In genomic region chr4:82589345-82589890, GRCm38 (mm10) we compare ENCODE assay signal across 8 mouse cellular contexts.
DNase-seq lines count a peak whose midpoint lies in the region; ATAC-seq and TF ChIP-seq lines count a peak whose summit lies in the region.

No protein-coding gene starts in this region.

- H3K27ac ChIP-seq in heart, adult 2 months = no peak overlapping the region
- H3K27ac ChIP-seq in liver, embryonic 14.5 days = no peak overlapping the region

- TF ChIP-seq POLR2A in heart, adult 2 months (IDR thresholded peaks at IDR 0.05; ENCODE audit: insufficient read depth, low read depth, low read length) = no peak

- peak; percentile 59; the same call in 1 of the 2 replicates for TF ChIP-seq EP300 in heart, adult 2 months (IDR thresholded peaks at IDR 0.05; ENCODE audit: insufficient read depth, low read depth, low read length)
- no peak for TF ChIP-seq EP300 in liver, embryonic 14.5 days (IDR thresholded peaks at IDR 0.05; ENCODE audit: low read depth)

- H3K4me3 ChIP-seq in heart, adult 2 months = no peak overlapping the region
- H3K4me3 ChIP-seq in liver, embryonic 14.5 days (ENCODE audit: insufficient read depth in 1 of 2, low read depth in 2 of 2, low read length in 2 of 2) = no peak overlapping the region

- no peaks in the 10 kb centered on the region for H3K36me3 ChIP-seq in heart, adult 2 months (ENCODE audit: control insufficient read depth, insufficient read depth, low read length)
- H3K36me3 ChIP-seq in liver, embryonic 14.5 days (replicated peaks; ENCODE audit: control insufficient read depth, insufficient read depth, low read depth) = no peaks in the 10 kb centered on the region

- DNase-seq in left cerebral cortex, adult 18-20 months (ENCODE audit: low spot score in 2 of 2) = peak; percentile 50 to 57
- DNase-seq in left cerebral cortex, adult 8-10 months (ENCODE audit: low spot score in 2 of 2) = no peak
- DNase-seq in cerebellum, postnatal 14 days = peak; percentile 80 to 87
- peak; percentile 55 to 56 for DNase-seq in heart, adult 2 months
- peak; percentile 34 to 45 for DNase-seq in kidney, adult 8-10 months
- no peak for DNase-seq in liver, embryonic 14.5 days (ENCODE audit: low read depth in 3 of 3, low spot score in 3 of 3)
- peak; percentile 91 for DNase-seq in retina, postnatal 1 day

- peak; percentile 87 for TF ChIP-seq CTCF in heart, adult 2 months (IDR thresholded peaks at IDR 0.05)
- TF ChIP-seq CTCF in liver, embryonic 14.5 days (IDR thresholded peaks at IDR 0.05; ENCODE audit: low read depth) = peak; percentile 29

- intact Hi-C loops in heart, adult 2 months (cut with DNase I) = loop anchor here (2.0 kb wide), 2 partner anchors 1025 to 1093 kb away; no protein-coding TSS in a partner anchor

- ATAC-seq in liver, embryonic 14.5 days (ENCODE audit: insufficient read depth) = no peak
- ATAC-seq in CD4-positive, CD25-positive, alpha-beta regulatory T cell, adult 4 months = no peak

- no peaks in the 10 kb centered on the region for H3K27me3 ChIP-seq in heart, adult 2 months (ENCODE audit: control insufficient read depth, insufficient read depth, low read length)
- no peaks in the 10 kb centered on the region for H3K27me3 ChIP-seq in liver, embryonic 14.5 days (ENCODE audit: control insufficient read depth, insufficient read depth, low read length)

- no peaks in the 10 kb centered on the region for H3K4me1 ChIP-seq in heart, adult 2 months (ENCODE audit: control insufficient read depth, insufficient read depth, low read length)
- H3K4me1 ChIP-seq in liver, embryonic 14.5 days (replicated peaks; ENCODE audit: control insufficient read depth in 2 of 2, insufficient read depth in 2 of 2, low read length in 1 of 2) = no peaks in the 10 kb centered on the region; a peak in 1 of 4 replicates

- no peaks in the 10 kb centered on the region for H3K79me2 ChIP-seq in heart, adult 2 months (replicated peaks; ENCODE audit: control insufficient read depth, insufficient read depth, low read length)

- no peaks in the 10 kb centered on the region for H3K9me3 ChIP-seq in liver, embryonic 14.5 days (ENCODE audit: control insufficient read depth, low read length)

- no peak overlapping the region for H3K4me2 ChIP-seq in liver, embryonic 14.5 days (ENCODE audit: low read depth)

- whole genome bisulfite sequencing in heart, adult 2 months = 11% methylated on average over 4 of the region's 4 CpGs
- 31% methylated on average over 4 of the region's 4 CpGs for WGBS in liver, embryonic 14.5 days (ENCODE audit: insufficient replicate concordance)

- no peak overlapping the region for H3K9ac ChIP-seq in heart, adult 2 months (ENCODE audit: low read depth, low read length)
- H3K9ac ChIP-seq in liver, embryonic 14.5 days (replicated peaks) = no peak overlapping the region

Comparison
In these comparisons a context has a peak if more than half of its experiments do, and no peak if none do; other contexts are left out.
1. DNase-seq: peak in left cerebral cortex, adult 18-20 months (2 of 2), cerebellum, postnatal 14 days (2 of 2), heart, adult 2 months (2 of 2), kidney, adult 8-10 months (2 of 2) and retina, postnatal 1 day (single experiment); none in left cerebral cortex, adult 8-10 months (0 of 2) and liver, embryonic 14.5 days (0 of 3).